Mouse (Mus musculus) liver, adult 2 months (tissue): Measurements from ENCODE around the gene Nhlrc4.

Experiments used
- CTCF ChIP-seq: fragments of 200-500 bp; IDR thresholded peaks from 2 replicates; pipeline ENCODE4 v1.5.1; 2011; ENCODE audit warnings: low read depth, low read length, control low read depth
- POLR2A ChIP-seq: fragments of 200-500 bp; IDR thresholded peaks from 2 replicates; pipeline ENCODE4 v1.6.1; 2011; ENCODE audit warnings: low read length, control low read depth; ENCODE audit not compliant: insufficient read depth; ENCODE audit errors: extremely low read depth

- TF ChIP-seq CTCF (no peak), POLR2A (no peak)
These were observed 11.9 kb upstream of the Nhlrc4 start for GRCm38 (mm10) chr17:25956631-25957030.
